Mouse (Mus musculus) MEL (cell line): ENCODE data around the gene Ctnnd2.

Source experiments
- BHLHE40 ChIP-seq: IDR thresholded peaks from 2 replicates; pipeline ENCODE4 v1.6.1; 2012; ENCODE audit warnings: low read depth, mild to moderate bottlenecking, inconsistent platforms, low read length, improper control_type of control experiment, borderline replicate concordance
- CTCF ChIP-seq, 3 experiments: IDR thresholded peaks in 2 of 3; conservative IDR thresholded peaks in 1 of 3; 2 replicates each; pipeline ENCODE4 v1.5.1; 2011 to 2012; ENCODE audit warnings: low read length in 3 of 3, low read depth in 2 of 3, mild to moderate bottlenecking in 2 of 3, improper control_type of control experiment in 1 of 3, inconsistent platforms in 1 of 3, mixed read lengths in 1 of 3, moderate library complexity in 1 of 3; ENCODE audit not compliant: control insufficient read depth in 1 of 3, insufficient read depth in 1 of 3, poor library complexity in 1 of 3, severe bottlenecking in 1 of 3
- E2F4 ChIP-seq: IDR thresholded peaks from 2 replicates; pipeline ENCODE4 v1.6.1; 2011; ENCODE audit warnings: low read depth, low read length, improper control_type of control experiment, borderline replicate concordance
- ELF1 ChIP-seq: IDR thresholded peaks from 2 replicates; pipeline ENCODE4 v1.6.1; 2014; ENCODE audit warnings: low read depth, mild to moderate bottlenecking, inconsistent platforms, low read length, improper control_type of control experiment, moderate library complexity
- EP300 ChIP-seq, 2 experiments: IDR thresholded peaks; 2 replicates each; pipeline ENCODE4 v1.6.1; 2011; ENCODE audit warnings: improper control_type of control experiment in 2 of 2, low read length in 2 of 2, low read depth in 1 of 2, mild to moderate bottlenecking in 1 of 2
- GATA1 ChIP-seq: IDR thresholded peaks from 2 replicates; pipeline ENCODE4 v1.6.1; 2011; ENCODE audit warnings: low read depth, low read length, improper control_type of control experiment
- MAX ChIP-seq: IDR thresholded peaks from 2 replicates; pipeline ENCODE4 v1.6.1; 2011; ENCODE audit warnings: low read length, improper control_type of control experiment
- MEF2A ChIP-seq: IDR thresholded peaks from 2 replicates; pipeline ENCODE4 v1.6.1; 2014; ENCODE audit warnings: low read depth, mild to moderate bottlenecking, inconsistent platforms, low read length, improper control_type of control experiment; ENCODE audit not compliant: poor library complexity, insufficient replicate concordance, severe bottlenecking; ENCODE audit errors: extremely low read depth
- NELFE ChIP-seq: IDR thresholded peaks from 2 replicates; pipeline ENCODE4 v1.6.1; 2011; ENCODE audit warnings: low read depth, low read length, improper control_type of control experiment
- NRF1 ChIP-seq: IDR thresholded peaks from 2 replicates; pipeline ENCODE4 v1.6.1; 2014; ENCODE audit warnings: low read depth, mild to moderate bottlenecking, inconsistent platforms, low read length, improper control_type of control experiment, moderate library complexity; ENCODE audit not compliant: poor library complexity, insufficient read depth, severe bottlenecking
- POLR2A ChIP-seq, 2 experiments: IDR thresholded peaks; 2 replicates each; pipeline ENCODE4 v1.6.1; 2011 to 2012; ENCODE audit warnings: low read length in 2 of 2, mild to moderate bottlenecking in 2 of 2, control low read depth in 1 of 2, improper control_type of control experiment in 1 of 2, low read depth in 1 of 2, moderate library complexity in 1 of 2; ENCODE audit not compliant: control insufficient read depth in 1 of 2, insufficient read depth in 1 of 2, poor library complexity in 1 of 2
- TCF12 ChIP-seq: IDR thresholded peaks from 2 replicates; pipeline ENCODE4 v1.6.1; 2014; ENCODE audit warnings: low read depth, mild to moderate bottlenecking, inconsistent platforms, low read length, improper control_type of control experiment, moderate library complexity
- ZC3H11A ChIP-seq: IDR thresholded peaks from 2 replicates; pipeline ENCODE4 v1.6.1; 2012; ENCODE audit warnings: low read depth, mild to moderate bottlenecking, inconsistent platforms, low read length, improper control_type of control experiment
- ZKSCAN1 ChIP-seq: IDR thresholded peaks from 2 replicates; pipeline ENCODE4 v1.6.1; 2012; ENCODE audit warnings: low read depth, mild to moderate bottlenecking, inconsistent platforms, low read length, improper control_type of control experiment, moderate library complexity

DNA sequence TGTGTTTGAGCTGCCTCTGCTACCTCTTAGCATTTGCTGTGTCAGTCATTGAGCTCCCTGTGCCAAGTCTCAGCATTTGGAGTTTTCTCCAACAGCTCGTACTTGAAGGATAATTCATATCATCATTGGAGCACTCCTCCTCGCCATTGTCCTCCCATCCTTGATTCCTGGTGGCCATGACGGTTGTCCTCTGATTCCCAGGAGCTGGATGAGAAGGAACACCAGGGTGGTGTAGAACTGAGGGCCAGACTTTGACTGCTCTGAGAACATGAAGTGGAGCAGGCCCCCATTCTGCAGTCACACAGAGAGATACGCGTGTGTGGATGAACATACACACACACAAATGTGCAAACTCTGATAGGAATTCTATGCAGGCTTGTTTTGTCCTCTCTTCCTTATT lies 605.4 kb downstream of the Ctnnd2 start:
- TF ChIP-seq MAX, result no peak
- TF ChIP-seq MEF2A, result no peak
- no peak for TF ChIP-seq TCF12
- TF ChIP-seq BHLHE40, result no peak
- TF ChIP-seq POLR2A (IDR thresholded peaks at IDR 0.05; ENCODE audit: control insufficient read depth in 1 of 2, insufficient read depth in 1 of 2, low read depth in 1 of 2, low read length in 2 of 2, poor library complexity in 1 of 2), result no peak
- TF ChIP-seq E2F4, result no peak
- TF ChIP-seq CTCF (IDR thresholded peaks at IDR 0.05 in 2 of 3, conservative IDR thresholded peaks at IDR 0.05 in 1 of 3; ENCODE audit: control insufficient read depth in 1 of 3, insufficient read depth in 1 of 3, low read depth in 2 of 3, low read length in 3 of 3, poor library complexity in 1 of 3, severe bottlenecking in 1 of 3), result no peak
- TF ChIP-seq EP300 (IDR thresholded peaks at IDR 0.05; ENCODE audit: low read depth in 1 of 2, low read length in 2 of 2), result no peak
- TF ChIP-seq NRF1, result no peak
- no peak for TF ChIP-seq ZKSCAN1
- TF ChIP-seq GATA1, result no peak
- TF ChIP-seq NELFE, result no peak
- no peak for TF ChIP-seq ZC3H11A
- TF ChIP-seq ELF1, result no peak
